Mouse (Mus musculus) CH12.LX (cell line): ENCODE data around the gene Sos2.

Experiments
- JUND ChIP-seq: conservative IDR thresholded peaks from 2 replicates; pipeline ENCODE4 v1.6.1; 2011; ENCODE audit warnings: low read depth, low read length, improper control_type of control experiment
- KAT2A ChIP-seq: IDR thresholded peaks from 2 replicates; pipeline ENCODE4 v1.6.1; 2012; ENCODE audit warnings: low read length, improper control_type of control experiment, inconsistent platforms; ENCODE audit not compliant: insufficient replicate concordance
- UBTF ChIP-seq: IDR thresholded peaks from 2 replicates; pipeline ENCODE4 v1.6.1; 2012; ENCODE audit warnings: low read depth, mild to moderate bottlenecking, inconsistent platforms, low read length, improper control_type of control experiment, moderate library complexity

GRCm38 (mm10) chr12:69682065-69682787, 574 bp upstream of the Sos2 start:
- no peak for TF ChIP-seq KAT2A
- TF ChIP-seq UBTF = no peak
- no peak for TF ChIP-seq JUND
